Mouse (Mus musculus) embryonic fibroblast, embryonic 13.5 days (primary cell): ENCODE measurements around the gene Crebbp. TPM values are rescaled to one million over a fixed set of nuclear protein-coding genes. Genes with fewer than 3 reads are reported as not detected.
"Not testable (repeated sequence)": the region's sequence is repeated elsewhere in the genome, so short reads cannot be mapped to it uniquely, and the experiment has no call there.

ENCODE experiments used
- H3K27ac ChIP-seq: 2 replicates; pipeline ENCODE4 v1.5.1; 2012; ENCODE audit warnings: low read length, control low read depth, inconsistent platforms; ENCODE audit not compliant: insufficient read depth
- H3K4me1 ChIP-seq: 2 replicates; pipeline ENCODE4 v1.6.1; 2011; ENCODE audit warnings: low read length; ENCODE audit not compliant: control insufficient read depth, insufficient read depth
- H3K4me3 ChIP-seq: 2 replicates; pipeline ENCODE4 v1.5.1; 2011; ENCODE audit warnings: mild to moderate bottlenecking, control low read depth, low read length; ENCODE audit not compliant: insufficient read depth
- CTCF ChIP-seq: IDR thresholded peaks from 2 replicates; pipeline ENCODE4 v1.5.1; 2011; ENCODE audit warnings: mild to moderate bottlenecking, control low read depth, low read length, moderate library complexity, borderline replicate concordance; ENCODE audit not compliant: insufficient read depth
- POLR2A ChIP-seq: IDR thresholded peaks from 2 replicates; pipeline ENCODE4 v1.6.1; 2011; ENCODE audit warnings: low read depth, mild to moderate bottlenecking, control low read depth, low read length, moderate library complexity
- polyA plus RNA-seq: library from polyadenylated mRNA; stranded (reverse); fragments of >200 nt; gene quantifications from 2 replicates; pipeline ENCODE4 v1.2.4, GENCODE M21; 2011; ENCODE audit warnings: low read depth; ENCODE audit not compliant: missing spikeins, insufficient read length

Gene Crebbp
- polyA plus RNA-seq, 1 experiment, result 62.2 TPM

GRCm38 (mm10) chr16:4096141-4096540 lies 117.7 kb downstream of the Crebbp start:
- TF ChIP-seq CTCF (no peak), POLR2A (no peak)
- H3K4me3 ChIP-seq, result no peak overlapping the region
- H3K27ac ChIP-seq, result no peak overlapping the region
- no peaks in the 10 kb centered on the region for H3K4me1 ChIP-seq

- H3K4me3 ChIP-seq, result no peak overlapping the region
- no peak for TF ChIP-seq CTCF
- no peak for TF ChIP-seq POLR2A
- H3K4me1 ChIP-seq, result no peaks in the 10 kb centered on the region
Measured at GRCm38 (mm10) chr16:4087214-4087913, 126.4 kb downstream of the Crebbp start.

GRCm38 (mm10) chr16:4085851-4086387 lies 127.9 kb downstream of the Crebbp start:
- TF ChIP-seq POLR2A (no peak), CTCF (no peak)
- Histone ChIP-seq H3K4me3 (no peak overlapping the region), H3K4me1 (no peaks in the 10 kb centered on the region), H3K27ac (no peak overlapping the region)

More at GRCm38 (mm10) chr16:4087214-4087913, 126.4 kb downstream of the Crebbp start:
- H3K27ac ChIP-seq, result no peak overlapping the region

GRCm38 (mm10) chr16:4085051-4085450 lies 128.7 kb downstream of the Crebbp start:
- H3K4me3 ChIP-seq, result no peak overlapping the region
- no peaks in the 10 kb centered on the region for H3K4me1 ChIP-seq
- TF ChIP-seq CTCF, result no peak
- no peak for TF ChIP-seq POLR2A
- H3K27ac ChIP-seq, result no peak overlapping the region

GRCm38 (mm10) chr16:4080419-4080818 lies 133.4 kb downstream of the Crebbp start:
- not testable (repeated sequence) for H3K27ac ChIP-seq, H3K4me1 ChIP-seq, H3K4me3 ChIP-seq

- Histone ChIP-seq H3K4me3 (no peak overlapping the region), H3K4me1 (peaks cover 7% of the 10 kb centered on the region), H3K27ac (no peak overlapping the region)
- TF ChIP-seq CTCF (no peak), POLR2A (no peak)
Measured at GRCm38 (mm10) chr16:4079656-4080055, 134.1 kb downstream of the Crebbp start.

- H3K27ac ChIP-seq, H3K4me3 ChIP-seq, H3K4me1 ChIP-seq: not testable (repeated sequence)
Measured at GRCm38 (mm10) chr16:4078302-4078701, 135.5 kb downstream of the Crebbp start.

- Histone ChIP-seq H3K4me3 (peak within 1 kb of the TSS; percentile 92), H3K4me1 (peaks cover 7% of the 10 kb centered on the region), H3K27ac (peak within 1 kb of the TSS; percentile 80)
- TF ChIP-seq POLR2A (peak; percentile 86), CTCF (no peak)
Measured at GRCm38 (mm10) chr16:4077384-4078061, 136.3 kb downstream of the Crebbp start, which contains the start of gene Trap1. Gene Trap1 (minus strand): TSS chr16:4077827.

- no peak for TF ChIP-seq CTCF
- TF ChIP-seq POLR2A, result no peak
- no peak overlapping the region for H3K27ac ChIP-seq
- no peak overlapping the region for H3K4me3 ChIP-seq
- peaks cover 7% of the 10 kb centered on the region for H3K4me1 ChIP-seq
Measured at GRCm38 (mm10) chr16:4074836-4075235, 139.0 kb downstream of the Crebbp start.

GRCm38 (mm10) chr16:4074297-4074696 lies 139.5 kb downstream of the Crebbp start:
- no peak for TF ChIP-seq CTCF
- no peak for TF ChIP-seq POLR2A
- no peak overlapping the region for H3K27ac ChIP-seq
- no peak overlapping the region for H3K4me3 ChIP-seq
- peaks cover 7% of the 10 kb centered on the region for H3K4me1 ChIP-seq
